Mouse (Mus musculus) forebrain, embryonic 12.5 days (tissue): ENCODE measurements around the gene Fam43b. TPM values are rescaled to one million over a fixed set of nuclear protein-coding genes. Genes with fewer than 3 reads are reported as not detected.
A peak's percentile ranks its signal among the peaks of the same experiment; 100 is the strongest.

Experiments used
- ATAC-seq: fragments of 200-750 bp; cut with Nextera tagmentation; 2 replicates; pipeline ENCODE4 v1.8.0; 2017; ENCODE audit warnings: moderate TSS enrichment; ENCODE audit not compliant: low FRiP score
- H3K27ac ChIP-seq: fragments of 300-500 bp; sonication (generic); 2 replicates; pipeline ENCODE4 v1.5.1; 2016; ENCODE audit warnings: mild to moderate bottlenecking
- H3K27me3 ChIP-seq: fragments of 300-500 bp; sonication (generic); 2 replicates; pipeline ENCODE4 v1.6.1; 2016; ENCODE audit warnings: mild to moderate bottlenecking
- H3K36me3 ChIP-seq: fragments of 300-500 bp; sonication (generic); replicated peaks from 2 replicates; pipeline ENCODE4 v1.6.1; 2016; ENCODE audit warnings: mild to moderate bottlenecking
- H3K4me1 ChIP-seq: fragments of 300-500 bp; sonication (generic); 2 replicates; pipeline ENCODE4 v1.6.1; 2016
- H3K4me2 ChIP-seq: fragments of 300-500 bp; sonication (generic); 2 replicates; pipeline ENCODE4 v1.6.1; 2016; ENCODE audit warnings: mild to moderate bottlenecking, moderate library complexity
- H3K4me3 ChIP-seq: fragments of 300-500 bp; sonication (generic); replicated peaks from 2 replicates; pipeline ENCODE4 v1.5.1; 2016; ENCODE audit warnings: mild to moderate bottlenecking
- H3K9ac ChIP-seq: fragments of 300-500 bp; sonication (generic); 2 replicates; pipeline ENCODE4 v1.6.1; 2016; ENCODE audit warnings: mild to moderate bottlenecking
- H3K9me3 ChIP-seq: fragments of 300-500 bp; sonication (generic); 2 replicates; pipeline ENCODE4 v1.6.1; 2016
- WGBS: fragments of 180-500 bp; shearing (Covaris S2); methylation state at CpG from one replicate; pipeline ENCODE4 v1.1.7; 2016; 5-methylcytosine and 5-hydroxymethylcytosine counted together
- polyA plus RNA-seq: library from polyadenylated mRNA; unstranded; fragments of >200 nt; fragmentation: Nextera tagmentation; extraction: Ambion mirVana; gene quantifications from 2 replicates; pipeline ENCODE4 v1.2.1, GENCODE M21; 2016

The Fam43b gene
- polyA plus RNA-seq, 1 experiment from 2014 or later: 0.24 TPM

GRCm38 (mm10) chr4:138416414-138416813 lies 20.1 kb upstream of the Fam43b start:
- peaks cover 12% of the 10 kb centered on the region for H3K4me1 ChIP-seq
- H3K9me3 ChIP-seq: no peaks in the 10 kb centered on the region
- H3K27me3 ChIP-seq: peaks cover 53% of the 10 kb centered on the region
- H3K4me3 ChIP-seq: no peak overlapping the region
- 52% methylated on average over 5 of the region's 5 CpGs for WGBS
- H3K4me2 ChIP-seq: no peak overlapping the region
- no peak overlapping the region for H3K9ac ChIP-seq
- ATAC-seq: no peak
- H3K27ac ChIP-seq: no peak overlapping the region
- no peaks in the 10 kb centered on the region for H3K36me3 ChIP-seq

GRCm38 (mm10) chr4:138415991-138416390 lies 19.7 kb upstream of the Fam43b start:
- H3K9me3 ChIP-seq: no peaks in the 10 kb centered on the region
- H3K4me3 ChIP-seq: no peak overlapping the region
- ATAC-seq: no peak
- H3K36me3 ChIP-seq: no peaks in the 10 kb centered on the region
- H3K27me3 ChIP-seq: peaks cover 53% of the 10 kb centered on the region
- H3K9ac ChIP-seq: no peak overlapping the region
- peaks cover 12% of the 10 kb centered on the region for H3K4me1 ChIP-seq
- WGBS: 76% methylated on average over 3 of the region's 3 CpGs
- H3K4me2 ChIP-seq: no peak overlapping the region
- no peak overlapping the region for H3K27ac ChIP-seq

- H3K4me2 ChIP-seq: no peak overlapping the region
- H3K27me3 ChIP-seq: peaks cover 50% of the 10 kb centered on the region
These were observed 18.4 kb upstream of the Fam43b start for GRCm38 (mm10) chr4:138414725-138415124.

GRCm38 (mm10) chr4:138411504-138412121 lies 15.3 kb upstream of the Fam43b start:
- Histone ChIP-seq H3K4me2 (no peak overlapping the region), H3K27ac (no peak overlapping the region), H3K9ac (no peak overlapping the region), H3K4me3 (no peak overlapping the region), H3K4me1 (0 out of 2 replicates have a peak, but pooled peaks cover 4% of the 10 kb centered on the region), H3K36me3 (no peaks in the 10 kb centered on the region), H3K9me3 (no peaks in the 10 kb centered on the region), H3K27me3 (peaks cover 60% of the 10 kb centered on the region)
- WGBS: 62% methylated on average over 7 of the region's 7 CpGs
- ATAC-seq: no peak

More at GRCm38 (mm10) chr4:138414725-138415124, 18.4 kb upstream of the Fam43b start:
- H3K9me3 ChIP-seq: no peaks in the 10 kb centered on the region
- ATAC-seq: no peak
- H3K4me1 ChIP-seq: peaks cover 12% of the 10 kb centered on the region
- WGBS: 27% methylated on average over 6 of the region's 6 CpGs
- no peaks in the 10 kb centered on the region for H3K36me3 ChIP-seq
- H3K27ac ChIP-seq: no peak overlapping the region
- no peak overlapping the region for H3K4me3 ChIP-seq
- no peak overlapping the region for H3K9ac ChIP-seq

- WGBS: 18% methylated on average over 5 of the region's 5 CpGs
These were observed 14.7 kb upstream of the Fam43b start for GRCm38 (mm10) chr4:138411011-138411410.

GRCm38 (mm10) chr4:138407479-138408194 lies 11.3 kb upstream of the Fam43b start:
- Histone ChIP-seq H3K27me3 (peaks cover 48% of the 10 kb centered on the region), H3K36me3 (no peaks in the 10 kb centered on the region), H3K9ac (no peak overlapping the region), H3K4me2 (no peak overlapping the region), H3K4me3 (no peak overlapping the region), H3K27ac (no peak overlapping the region), H3K4me1 (no peaks in the 10 kb centered on the region), H3K9me3 (no peaks in the 10 kb centered on the region)
- 87% methylated on average over 12 of the region's 13 CpGs for WGBS
- no peak for ATAC-seq

More at GRCm38 (mm10) chr4:138411011-138411410, 14.7 kb upstream of the Fam43b start:
- Histone ChIP-seq H3K9me3 (no peaks in the 10 kb centered on the region), H3K9ac (no peak overlapping the region), H3K4me2 (no peak overlapping the region), H3K27ac (no peak overlapping the region), H3K4me3 (no peak overlapping the region), H3K36me3 (no peaks in the 10 kb centered on the region), H3K27me3 (peaks cover 64% of the 10 kb centered on the region), H3K4me1 (0 out of 2 replicates have a peak, but pooled peaks cover 4% of the 10 kb centered on the region)
- ATAC-seq: no peak

GRCm38 (mm10) chr4:138404806-138405205 lies 8.5 kb upstream of the Fam43b start:
- no peak for ATAC-seq
- no peaks in the 10 kb centered on the region for H3K9me3 ChIP-seq
- no peak overlapping the region for H3K4me2 ChIP-seq
- 0% methylated on average over 2 of the region's 2 CpGs for WGBS
- no peak overlapping the region for H3K4me3 ChIP-seq
- H3K9ac ChIP-seq: no peak overlapping the region
- no peaks in the 10 kb centered on the region for H3K4me1 ChIP-seq
- H3K27me3 ChIP-seq: peaks cover 34% of the 10 kb centered on the region
- H3K27ac ChIP-seq: no peak overlapping the region
- no peaks in the 10 kb centered on the region for H3K36me3 ChIP-seq

- peak overlapping the region; percentile 39 for H3K4me3 ChIP-seq
- 4% methylated on average over 8 of the region's 8 CpGs for WGBS
- H3K36me3 ChIP-seq: no peaks in the 10 kb centered on the region
- no peak for ATAC-seq
- peaks cover 19% of the 10 kb centered on the region for H3K4me1 ChIP-seq
- no peak overlapping the region for H3K27ac ChIP-seq
- H3K4me2 ChIP-seq: peak overlapping the region; percentile 56
- peaks cover 90% of the 10 kb centered on the region for H3K27me3 ChIP-seq
- H3K9me3 ChIP-seq: no peaks in the 10 kb centered on the region
- H3K9ac ChIP-seq: no peak overlapping the region
These were observed 383 bp upstream of the Fam43b start for GRCm38 (mm10) chr4:138396711-138397110.

- peaks cover 19% of the 10 kb centered on the region for H3K4me1 ChIP-seq
- WGBS: 1% methylated on average over 102 of the region's 103 CpGs
- peak overlapping the region; percentile 56 for H3K4me2 ChIP-seq
- H3K9me3 ChIP-seq: no peaks in the 10 kb centered on the region
- peak overlapping the region; percentile 29 for H3K9ac ChIP-seq
- no peak overlapping the region for H3K27ac ChIP-seq
- peak overlapping the region; percentile 39 for H3K4me3 ChIP-seq
- ATAC-seq: no peak
- H3K27me3 ChIP-seq: peaks cover 96% of the 10 kb centered on the region
- no peaks in the 10 kb centered on the region for H3K36me3 ChIP-seq
These were observed 999 bp downstream of the Fam43b start for GRCm38 (mm10) chr4:138395087-138395970.

GRCm38 (mm10) chr4:138393703-138394102 lies 2.6 kb downstream of the Fam43b start:
- H3K9me3 ChIP-seq: no peaks in the 10 kb centered on the region
- H3K4me1 ChIP-seq: peaks cover 19% of the 10 kb centered on the region
- ATAC-seq: no peak
- H3K27ac ChIP-seq: no peak overlapping the region
- H3K27me3 ChIP-seq: peaks cover 92% of the 10 kb centered on the region
- no peaks in the 10 kb centered on the region for H3K36me3 ChIP-seq
- no peak overlapping the region for H3K9ac ChIP-seq
- H3K4me3 ChIP-seq: no peak overlapping the region
- WGBS: 62% methylated on average over 7 of the region's 7 CpGs
- H3K4me2 ChIP-seq: no peak overlapping the region

- 50% methylated on average over 4 of the region's 4 CpGs for WGBS
These were observed 12.5 kb downstream of the Fam43b start for GRCm38 (mm10) chr4:138383789-138384188.

GRCm38 (mm10) chr4:138382462-138382861 lies 13.9 kb downstream of the Fam43b start:
- no peaks in the 10 kb centered on the region for H3K36me3 ChIP-seq
- peaks cover 8% of the 10 kb centered on the region; the same call in 1 of the 2 replicates for H3K27me3 ChIP-seq
- H3K4me1 ChIP-seq: peaks cover 14% of the 10 kb centered on the region
- no peak overlapping the region for H3K9ac ChIP-seq
- ATAC-seq: no peak
- no peak overlapping the region for H3K4me3 ChIP-seq
- H3K4me2 ChIP-seq: no peak overlapping the region
- H3K27ac ChIP-seq: no peak overlapping the region
- WGBS: 76% methylated on average over 6 of the region's 6 CpGs
- 0 out of 2 replicates have a peak, but pooled peaks cover 2% of the 10 kb centered on the region for H3K9me3 ChIP-seq

More at GRCm38 (mm10) chr4:138383789-138384188, 12.5 kb downstream of the Fam43b start:
- Histone ChIP-seq H3K4me1 (peaks cover 14% of the 10 kb centered on the region), H3K27me3 (peaks cover 8% of the 10 kb centered on the region; the same call in 1 of the 2 replicates), H3K4me3 (no peak overlapping the region), H3K9ac (no peak overlapping the region), H3K4me2 (no peak overlapping the region), H3K36me3 (no peaks in the 10 kb centered on the region), H3K9me3 (0 out of 2 replicates have a peak, but pooled peaks cover 2% of the 10 kb centered on the region), H3K27ac (no peak overlapping the region)
- ATAC-seq: no peak
